Mouse (Mus musculus): ENCODE data around the gene Mmp14.

DNA sequence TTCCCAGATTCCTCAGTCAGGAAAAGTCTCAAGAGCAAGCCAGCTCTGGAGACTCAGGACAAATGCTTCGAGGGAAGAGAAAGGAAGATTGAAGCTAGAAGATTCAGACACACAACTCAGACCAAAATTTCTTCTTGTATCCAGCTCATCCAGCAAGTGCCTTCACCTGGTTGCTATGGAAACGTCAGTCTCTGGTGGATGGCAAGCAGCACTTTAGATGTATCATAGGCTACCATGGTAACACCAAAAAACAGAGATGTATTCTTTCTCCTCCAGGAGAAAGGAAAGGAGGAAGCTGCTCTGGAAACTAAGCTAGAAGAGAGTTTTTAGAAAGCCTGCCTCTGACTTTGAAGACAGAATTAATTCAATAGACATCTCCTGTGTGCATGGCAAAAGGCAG lies 56.3 kb downstream of the Mmp14 start:
- TF ChIP-seq CTCF (IDR thresholded peaks at IDR 0.05; ENCODE audit: borderline replicate concordance, extremely low read depth, insufficient read depth, insufficient read length) (no peak), POLR2A (IDR thresholded peaks at IDR 0.05; ENCODE audit: borderline replicate concordance, extremely low read depth, insufficient read depth, insufficient read length, poor library complexity, severe bottlenecking) (no peak)

Measured in brain, embryonic 14.5 days (tissue).